In genomic region chr3:14878749-14879223, GRCm38 (mm10) we compare ENCODE assay signal across 1 mouse cellular context.
A peak's percentile ranks its signal among the peaks of the same experiment; 100 is the strongest.
TF ChIP-seq lines count a peak whose summit lies in the region.

No protein-coding gene starts in this region.

TF ChIP-seq in MEL, 35 proteins besides CTCF, POLR2A, EP300 and RAD21 (continued from another document):
- TF ChIP-seq USF2 (IDR thresholded peaks at IDR 0.05; ENCODE audit: borderline replicate concordance in 1 of 2, insufficient read depth in 1 of 2, low read depth in 1 of 2, low read length in 2 of 2) (no peak), TAL1 (IDR thresholded peaks at IDR 0.05; ENCODE audit: low read length) (peak; percentile 90), CHD1 (IDR thresholded peaks at IDR 0.05; ENCODE audit: low read depth, low read length) (0 out of 2 replicates have a peak, but pooled peaks have one; percentile 7), BHLHE40 (IDR thresholded peaks at IDR 0.05; ENCODE audit: borderline replicate concordance, low read depth, low read length) (peak; percentile 90; the same call in 1 of the 2 replicates), MYB (IDR thresholded peaks at IDR 0.05; ENCODE audit: low read depth, low read length) (peak; percentile 30; the same call in 1 of the 2 replicates), UBTF (IDR thresholded peaks at IDR 0.05; ENCODE audit: borderline replicate concordance, insufficient read depth, low read depth, low read length) (no peak), RCOR1 (IDR thresholded peaks at IDR 0.05; ENCODE audit: low read depth, low read length) (peak; percentile 32), USF1 (IDR thresholded peaks at IDR 0.05; ENCODE audit: low read depth, low read length) (peak; percentile 65; the same call in 1 of the 2 replicates), GATA1 (IDR thresholded peaks at IDR 0.05; ENCODE audit: low read depth, low read length) (peak; percentile 96), TCF12 (IDR thresholded peaks at IDR 0.05; ENCODE audit: low read depth, low read length) (peak; percentile 98), ETS1 (IDR thresholded peaks at IDR 0.05; ENCODE audit: low read depth, low read length) (peak; percentile 90), POLR2AphosphoS2 (IDR thresholded peaks at IDR 0.05; ENCODE audit: low read length) (peak; percentile 64; the same call in 1 of the 2 replicates)
TF ChIP-seq in MEL: peak in this region for 18.
